Mouse (Mus musculus) liver, adult 2 months (tissue): ENCODE measurements at regions not wholly inside any gene's neighbourhood (a gene's known extent, or its start where the extent isn't known, plus 50 kb on each side); places are given as distances from the start of the nearest gene placed in this dataset.

ENCODE experiments used
- CTCF ChIP-seq: fragments of 200-500 bp; IDR thresholded peaks from 2 replicates; pipeline ENCODE4 v1.5.1; 2011; ENCODE audit warnings: low read depth, low read length, control low read depth
- POLR2A ChIP-seq: fragments of 200-500 bp; IDR thresholded peaks from 2 replicates; pipeline ENCODE4 v1.6.1; 2011; ENCODE audit warnings: low read length, control low read depth; ENCODE audit not compliant: insufficient read depth; ENCODE audit errors: extremely low read depth

DNA sequence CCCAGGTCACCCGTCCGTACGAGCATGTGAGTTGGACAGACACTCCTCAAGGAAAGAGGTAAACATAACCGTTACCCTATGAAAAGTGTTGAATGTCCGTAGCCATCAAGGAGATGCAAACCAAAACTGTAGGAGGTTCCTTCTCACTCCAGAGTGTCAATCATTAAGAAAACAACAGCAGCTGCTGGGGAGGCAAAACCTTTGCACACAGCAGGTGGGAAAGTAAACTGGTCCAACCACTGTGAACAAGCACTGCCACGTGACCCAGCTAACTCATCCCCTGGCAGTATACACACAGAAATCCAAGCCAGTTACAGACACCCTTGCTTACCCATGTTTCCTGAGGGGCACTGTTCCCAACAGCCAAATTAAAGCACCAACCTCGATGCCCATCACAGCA, 54.7 kb upstream of the Irx5 start:
- no peak for TF ChIP-seq CTCF
- no peak for TF ChIP-seq POLR2A
